In the genomic region with DNA sequence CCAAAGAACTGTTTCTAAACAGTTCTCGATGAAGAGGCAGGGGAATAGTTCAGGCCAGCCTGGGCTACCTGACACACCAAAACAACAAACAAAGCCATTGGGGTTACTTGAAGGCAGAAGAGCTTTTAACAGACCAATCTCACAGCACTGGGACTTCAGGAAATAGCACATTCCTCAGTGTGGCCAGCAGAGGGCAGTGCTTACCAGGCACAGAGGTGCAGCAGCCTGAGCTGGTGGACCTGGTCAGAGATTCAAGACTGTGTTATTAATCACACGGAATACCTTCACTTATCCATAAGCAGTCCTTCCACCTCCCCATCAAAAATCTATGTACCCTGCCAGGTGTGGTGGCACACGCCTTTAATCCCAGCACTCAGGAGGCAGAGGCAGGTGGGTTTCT, we compare ENCODE assay signal across 8 mouse cellular contexts. TPM values are rescaled to one million over a fixed set of nuclear protein-coding genes. Genes with fewer than 3 reads are reported as not detected.
A peak's percentile ranks its signal among the peaks of the same experiment; 100 is the strongest.
DNase-seq lines count a peak whose midpoint lies in the region; ATAC-seq and TF ChIP-seq lines count a peak whose summit lies in the region.

No protein-coding gene starts in this region.

- H3K27me3 ChIP-seq in hindbrain, embryonic 14.5 days (ENCODE audit: control insufficient read depth, insufficient read depth, low read length): no peaks in the 10 kb centered on the region
- H3K27me3 ChIP-seq in hindbrain, embryonic 13.5 days: no peaks in the 10 kb centered on the region
- H3K27me3 ChIP-seq in stomach, postnatal 0 days (ENCODE audit: control insufficient read depth, insufficient read depth, low read length): no peaks in the 10 kb centered on the region

- no peak overlapping the region for H3K9ac ChIP-seq in hindbrain, embryonic 14.5 days
- H3K9ac ChIP-seq in hindbrain, embryonic 13.5 days: no peak overlapping the region
- no peak overlapping the region for H3K9ac ChIP-seq in stomach, postnatal 0 days (ENCODE audit: low read length)

- H3K4me3 ChIP-seq in hindbrain, embryonic 14.5 days (replicated peaks; ENCODE audit: low read length): no peak overlapping the region
- H3K4me3 ChIP-seq in hindbrain, embryonic 13.5 days: no peak overlapping the region
- no peak overlapping the region for H3K4me3 ChIP-seq in embryonic fibroblast, embryonic 13.5 days (ENCODE audit: insufficient read depth, low read length)
- H3K4me3 ChIP-seq in stomach, postnatal 0 days (ENCODE audit: low read depth, low read length): no peak overlapping the region

- no peaks in the 10 kb centered on the region for H3K9me3 ChIP-seq in hindbrain, embryonic 14.5 days (ENCODE audit: control insufficient read depth, low read length)
- no peaks in the 10 kb centered on the region for H3K9me3 ChIP-seq in hindbrain, embryonic 13.5 days
- H3K9me3 ChIP-seq in stomach, postnatal 0 days (ENCODE audit: control insufficient read depth, low read length): no peaks in the 10 kb centered on the region

- DNase-seq in hindbrain, embryonic 14.5 days (ENCODE audit: low spot score): peak; percentile 79
- DNase-seq in adrenal gland, postnatal 36 days: peak; percentile 86 to 88
- peak; percentile 82 to 83 for DNase-seq in heart, postnatal 36 days
- peak; percentile 72 to 74 for DNase-seq in left cerebral cortex, postnatal 36 days (ENCODE audit: low spot score in 2 of 2)
- peak; percentile 79 to 85 for DNase-seq in natural killer cell, adult 2 months (ENCODE audit: low spot score in 2 of 2)
- DNase-seq in stomach, postnatal 0 days (ENCODE audit: low spot score): peak; percentile 86

- no peaks in the 10 kb centered on the region for H3K36me3 ChIP-seq in hindbrain, embryonic 14.5 days (replicated peaks; ENCODE audit: control insufficient read depth, insufficient read depth)
- H3K36me3 ChIP-seq in hindbrain, embryonic 13.5 days: no peaks in the 10 kb centered on the region
- H3K36me3 ChIP-seq in stomach, postnatal 0 days (ENCODE audit: control insufficient read depth, insufficient read depth, low read length): no peaks in the 10 kb centered on the region

- H3K4me2 ChIP-seq in hindbrain, embryonic 14.5 days (replicated peaks): no peak overlapping the region
- no peak overlapping the region for H3K4me2 ChIP-seq in hindbrain, embryonic 13.5 days
- no peak overlapping the region for H3K4me2 ChIP-seq in stomach, postnatal 0 days (replicated peaks; ENCODE audit: low read depth)

- no peak for TF ChIP-seq EP300 in stomach, postnatal 0 days (optimal IDR thresholded peaks at IDR 0.05)

- intact Hi-C loops in heart, postnatal 36 days (cut with DNase I): loop anchor here (1.0 to 5.0 kb wide), 3 partner anchors 27 to 245 kb away; no protein-coding TSS in a partner anchor
- intact Hi-C loops in left cerebral cortex, postnatal 36 days (cut with DNase I): loop anchor here (2.0 to 5.0 kb wide), 2 partner anchors 35 to 133 kb away; no protein-coding TSS in a partner anchor

- peak; percentile 99 for TF ChIP-seq CTCF in embryonic fibroblast, embryonic 13.5 days (IDR thresholded peaks at IDR 0.05; ENCODE audit: borderline replicate concordance, insufficient read depth, low read length)
- TF ChIP-seq CTCF in stomach, postnatal 0 days (IDR thresholded peaks at IDR 0.05; ENCODE audit: low read depth): peak; percentile 98

- 18% methylated on average over 3 of the region's 3 CpGs for WGBS in hindbrain, embryonic 14.5 days
- 16% methylated on average over 3 of the region's 3 CpGs for WGBS in hindbrain, embryonic 13.5 days
- 8% methylated on average over 3 of the region's 3 CpGs for WGBS in stomach, postnatal 0 days

- no peak for TF ChIP-seq POLR2A in embryonic fibroblast, embryonic 13.5 days (IDR thresholded peaks at IDR 0.05; ENCODE audit: low read depth, low read length)

- no peak overlapping the region for H3K27ac ChIP-seq in hindbrain, embryonic 14.5 days
- H3K27ac ChIP-seq in hindbrain, embryonic 13.5 days: no peak overlapping the region
- H3K27ac ChIP-seq in embryonic fibroblast, embryonic 13.5 days (ENCODE audit: insufficient read depth, low read length): no peak overlapping the region
- H3K27ac ChIP-seq in stomach, postnatal 0 days (replicated peaks): no peak overlapping the region

- 0 out of 2 replicates have a peak, but pooled peaks cover 4% of the 10 kb centered on the region for H3K4me1 ChIP-seq in hindbrain, embryonic 14.5 days (replicated peaks; ENCODE audit: control insufficient read depth, insufficient read depth, low read length)
- peaks cover 16% of the 10 kb centered on the region for H3K4me1 ChIP-seq in hindbrain, embryonic 13.5 days (replicated peaks)
- peaks cover 3% of the 10 kb centered on the region; the same call in 1 of the 2 replicates for H3K4me1 ChIP-seq in embryonic fibroblast, embryonic 13.5 days (ENCODE audit: control insufficient read depth, insufficient read depth, low read length)
- peaks cover 3% of the 10 kb centered on the region for H3K4me1 ChIP-seq in stomach, postnatal 0 days (replicated peaks; ENCODE audit: control insufficient read depth, insufficient read depth)

- ATAC-seq in hindbrain, embryonic 14.5 days (ENCODE audit: low FRiP score): 0 out of 2 replicates have a peak, but pooled peaks have one; percentile 38
- ATAC-seq in hindbrain, embryonic 13.5 days (ENCODE audit: low FRiP score): no peak
- no peak for ATAC-seq in stomach, postnatal 0 days (ENCODE audit: low FRiP score, low TSS enrichment)

RNA-seq across cellular contexts. Expression of gene Ap3d1, which starts 5.3 kb away (rescaled TPM):
- polyA plus RNA-seq in hindbrain, embryonic 14.5 days (2014; fragmentation: Nextera tagmentation; extraction: Ambion mirVana): 112 and 114 TPM in 2 replicates
- 100 and 101 TPM in 2 replicates for polyA plus RNA-seq in hindbrain, embryonic 13.5 days (2015; fragmentation: Nextera tagmentation; extraction: Ambion mirVana)
- total RNA-seq in adrenal gland, postnatal 36 days (2021): 10 to 100 TPM; 80.3 to 99.6 TPM
- polyA plus RNA-seq in embryonic fibroblast, embryonic 13.5 days (2011; ENCODE audit: insufficient read length, low read depth, missing spikeins): 116 and 155 TPM in 2 replicates
- 10 to 100 TPM; 35.1 to 43.5 TPM for total RNA-seq in heart, postnatal 36 days (2021)
- total RNA-seq in left cerebral cortex, postnatal 36 days (2021): 100 to 1,000 TPM; 133 to 160 TPM
- polyA plus RNA-seq in stomach, postnatal 0 days (2015; fragmentation: Nextera tagmentation; extraction: Ambion mirVana): 38.7 and 42.7 TPM in 2 replicates

RNA-seq across cellular contexts. Expression of gene Dot1l, which starts 7.6 kb away (rescaled TPM):
- polyA plus RNA-seq in hindbrain, embryonic 14.5 days (2014; fragmentation: Nextera tagmentation; extraction: Ambion mirVana): 22.4 and 23.8 TPM in 2 replicates
- 18.9 and 19.4 TPM in 2 replicates for polyA plus RNA-seq in hindbrain, embryonic 13.5 days (2015; fragmentation: Nextera tagmentation; extraction: Ambion mirVana)
- total RNA-seq in adrenal gland, postnatal 36 days (2021): 10 to 100 TPM; 53.2 to 64.6 TPM
- 22.3 and 22.4 TPM in 2 replicates for polyA plus RNA-seq in embryonic fibroblast, embryonic 13.5 days (2011; ENCODE audit: insufficient read length, low read depth, missing spikeins)
- total RNA-seq in heart, postnatal 36 days (2021): 10 to 100 TPM; 22.5 to 27.0 TPM
- 10 to 100 TPM; 37.2 to 65.0 TPM for total RNA-seq in left cerebral cortex, postnatal 36 days (2021)
- 5.4 and 6.2 TPM in 2 replicates for polyA plus RNA-seq in stomach, postnatal 0 days (2015; fragmentation: Nextera tagmentation; extraction: Ambion mirVana)

RNA-seq across cellular contexts. Expression of gene Izumo4, which starts 45.4 kb away (rescaled TPM):
- polyA plus RNA-seq in hindbrain, embryonic 14.5 days (2014; fragmentation: Nextera tagmentation; extraction: Ambion mirVana): 20.0 and 20.4 TPM in 2 replicates
- polyA plus RNA-seq in hindbrain, embryonic 13.5 days (2015; fragmentation: Nextera tagmentation; extraction: Ambion mirVana): 36.4 and 42.8 TPM in 2 replicates
- total RNA-seq in adrenal gland, postnatal 36 days (2021): 10 to 100 TPM in 1 of 2 experiments, 1 to 10 TPM in 1; 9.9 to 16.6 TPM
- 24.6 and 38.5 TPM in 2 replicates for polyA plus RNA-seq in embryonic fibroblast, embryonic 13.5 days (2011; ENCODE audit: insufficient read length, low read depth, missing spikeins)
- total RNA-seq in heart, postnatal 36 days (2021): 1 to 10 TPM; 2.5 to 2.9 TPM
- total RNA-seq in left cerebral cortex, postnatal 36 days (2021): 10 to 100 TPM; 36.7 to 47.3 TPM
- 14.8 and 18.0 TPM in 2 replicates for polyA plus RNA-seq in stomach, postnatal 0 days (2015; fragmentation: Nextera tagmentation; extraction: Ambion mirVana)

RNA-seq across cellular contexts. Expression of gene Mob3a, which starts 45.6 kb away (rescaled TPM):
- 45.3 and 47.1 TPM in 2 replicates for polyA plus RNA-seq in hindbrain, embryonic 14.5 days (2014; fragmentation: Nextera tagmentation; extraction: Ambion mirVana)
- polyA plus RNA-seq in hindbrain, embryonic 13.5 days (2015; fragmentation: Nextera tagmentation; extraction: Ambion mirVana): 51.8 and 56.8 TPM in 2 replicates
- total RNA-seq in adrenal gland, postnatal 36 days (2021): 10 to 100 TPM; 19.4 to 20.1 TPM
- polyA plus RNA-seq in embryonic fibroblast, embryonic 13.5 days (2011; ENCODE audit: insufficient read length, low read depth, missing spikeins): 40.9 and 56.0 TPM in 2 replicates
- total RNA-seq in heart, postnatal 36 days (2021): 1 to 10 TPM; 5.3 to 6.7 TPM
- total RNA-seq in left cerebral cortex, postnatal 36 days (2021): 10 to 100 TPM; 14.0 TPM
- 22.9 and 23.9 TPM in 2 replicates for polyA plus RNA-seq in stomach, postnatal 0 days (2015; fragmentation: Nextera tagmentation; extraction: Ambion mirVana)

RNA-seq across cellular contexts. Expression of gene Sf3a2, which starts 50.6 kb away (rescaled TPM):
- polyA plus RNA-seq in hindbrain, embryonic 14.5 days (2014; fragmentation: Nextera tagmentation; extraction: Ambion mirVana): 55.6 and 62.9 TPM in 2 replicates
- 55.9 and 61.6 TPM in 2 replicates for polyA plus RNA-seq in hindbrain, embryonic 13.5 days (2015; fragmentation: Nextera tagmentation; extraction: Ambion mirVana)
- total RNA-seq in adrenal gland, postnatal 36 days (2021): 10 to 100 TPM; 51.4 to 55.6 TPM
- 48.0 and 49.3 TPM in 2 replicates for polyA plus RNA-seq in embryonic fibroblast, embryonic 13.5 days (2011; ENCODE audit: insufficient read length, low read depth, missing spikeins)
- 10 to 100 TPM; 29.5 to 29.7 TPM for total RNA-seq in heart, postnatal 36 days (2021)
- total RNA-seq in left cerebral cortex, postnatal 36 days (2021): 10 to 100 TPM; 44.3 to 53.0 TPM
- 27.7 and 31.8 TPM in 2 replicates for polyA plus RNA-seq in stomach, postnatal 0 days (2015; fragmentation: Nextera tagmentation; extraction: Ambion mirVana)
